Mouse (Mus musculus) megakaryocyte, embryonic 14.5 days (primary cell): Measurements from ENCODE around the gene Gm3604. TPM values are rescaled to one million over a fixed set of nuclear protein-coding genes. Genes with fewer than 3 reads are reported as not detected.
"Not testable (repeated sequence)": the region's sequence is repeated elsewhere in the genome, so short reads cannot be mapped to it uniquely, and the experiment has no call there.

Experiments
- H3K27me3 ChIP-seq: replicated peaks from 2 replicates; pipeline ENCODE3; 2012; ENCODE audit warnings: inconsistent platforms
- H3K36me3 ChIP-seq: replicated peaks from 2 replicates; pipeline ENCODE3; 2012; ENCODE audit warnings: low read length, inconsistent platforms, mixed read lengths
- H3K4me1 ChIP-seq: 2 replicates; pipeline ENCODE4 v1.6.1; 2012; ENCODE audit warnings: inconsistent platforms
- H3K4me3 ChIP-seq: replicated peaks from 2 replicates; pipeline ENCODE3; 2012; ENCODE audit warnings: moderate library complexity, mild to moderate bottlenecking, inconsistent platforms
- H3K9me3 ChIP-seq: 2 replicates; pipeline ENCODE4 v1.6.1; 2012; ENCODE audit warnings: inconsistent platforms
- FLI1 ChIP-seq: IDR thresholded peaks from 2 replicates; pipeline ENCODE4 v1.6.1; 2012; ENCODE audit warnings: low read length, inconsistent platforms, mixed read lengths
- GATA1 ChIP-seq: IDR thresholded peaks from 3 replicates; pipeline ENCODE4 v1.6.1; 2012; ENCODE audit warnings: mixed read lengths, low read length, inconsistent platforms, borderline replicate concordance
- polyA plus RNA-seq: library from polyadenylated mRNA; stranded (reverse); fragments of >175 nt; gene quantifications from 2 replicates; pipeline ENCODE4 v1.2.3, GENCODE M21; 2012; ENCODE audit warnings: low replicate concordance; ENCODE audit not compliant: insufficient read depth

Gm3604 gene
- not detected in 2 replicates for polyA plus RNA-seq

DNA sequence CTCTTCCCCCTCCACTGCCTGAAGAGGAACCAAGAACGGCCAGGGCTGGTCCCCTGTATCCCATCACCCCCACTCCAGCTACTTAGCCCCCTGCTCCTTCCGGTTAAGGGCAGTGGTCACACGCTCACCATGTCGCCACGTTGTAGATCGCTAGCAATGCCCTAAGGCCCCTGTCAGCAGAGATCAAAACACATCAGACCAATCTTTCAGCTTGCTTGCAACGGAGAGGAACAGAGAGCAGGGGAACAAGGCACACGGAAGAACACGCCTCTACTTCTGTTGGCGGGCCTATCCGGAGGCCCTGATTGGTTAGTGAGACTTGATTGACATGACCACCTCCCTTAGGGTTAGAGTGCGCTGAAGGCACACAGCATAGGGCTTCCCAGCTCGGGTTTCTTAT is at the start of gene Gm3604:
Gene Gm3604 (minus strand): TSS at position 226 of the 400 bp plus-strand sequence.
- H3K4me3 ChIP-seq = peak within 1 kb of the TSS; percentile 87
- H3K36me3 ChIP-seq, H3K4me1 ChIP-seq, H3K27me3 ChIP-seq, H3K9me3 ChIP-seq: not testable (repeated sequence)

DNA sequence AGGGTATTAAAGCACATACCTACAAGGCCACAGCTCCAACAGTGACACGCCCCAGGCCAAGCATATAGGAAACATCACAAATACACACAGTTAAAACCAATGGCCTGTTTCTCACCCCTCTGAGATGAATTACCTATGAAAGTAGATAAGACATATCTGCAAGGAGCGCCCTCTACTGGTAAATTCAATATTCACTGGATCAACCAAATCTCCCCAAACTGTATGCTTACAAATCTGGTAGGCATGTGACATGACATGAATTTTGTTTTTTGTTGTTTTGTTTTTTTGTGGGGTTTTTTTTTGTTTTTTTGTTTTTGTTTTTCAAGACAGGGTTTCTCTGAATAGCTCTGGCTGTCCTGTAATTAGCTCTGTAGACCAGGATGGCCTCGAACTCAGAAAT is 16.2 kb upstream of the Gm3604 start:
- H3K9me3 ChIP-seq, H3K36me3 ChIP-seq, H3K4me1 ChIP-seq, H3K27me3 ChIP-seq, H3K4me3 ChIP-seq: not testable (repeated sequence)

DNA sequence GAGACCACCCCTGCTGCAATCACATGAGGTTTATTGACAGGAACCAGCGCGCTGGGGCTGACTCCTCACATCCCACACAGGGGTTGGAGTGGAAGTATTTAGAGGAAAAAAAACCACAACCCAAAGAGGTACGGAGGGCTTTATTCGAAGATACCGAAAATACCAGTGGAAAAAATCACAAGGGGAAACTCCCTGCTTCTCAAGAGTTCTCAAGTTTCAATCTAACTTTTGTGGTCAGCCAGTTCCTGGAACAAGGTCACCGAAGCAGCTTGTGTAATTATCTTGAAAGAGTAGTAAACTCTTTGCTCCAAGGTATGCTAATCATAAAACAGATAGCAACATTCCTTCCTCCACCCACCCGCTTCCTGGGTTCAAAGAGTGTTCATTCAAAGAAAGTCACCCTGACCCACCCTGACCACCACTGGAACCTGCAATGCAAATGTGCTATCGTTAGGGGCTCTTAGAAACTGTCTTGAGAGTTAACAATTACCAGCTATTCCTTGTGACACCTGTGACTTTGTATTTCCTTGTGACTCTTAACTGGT is 7.2 kb upstream of the Gm3604 start:
- not testable (repeated sequence) for H3K4me3 ChIP-seq, H3K36me3 ChIP-seq, H3K27me3 ChIP-seq, H3K4me1 ChIP-seq
- peaks cover 15% of the 10 kb centered on the region for H3K9me3 ChIP-seq

DNA sequence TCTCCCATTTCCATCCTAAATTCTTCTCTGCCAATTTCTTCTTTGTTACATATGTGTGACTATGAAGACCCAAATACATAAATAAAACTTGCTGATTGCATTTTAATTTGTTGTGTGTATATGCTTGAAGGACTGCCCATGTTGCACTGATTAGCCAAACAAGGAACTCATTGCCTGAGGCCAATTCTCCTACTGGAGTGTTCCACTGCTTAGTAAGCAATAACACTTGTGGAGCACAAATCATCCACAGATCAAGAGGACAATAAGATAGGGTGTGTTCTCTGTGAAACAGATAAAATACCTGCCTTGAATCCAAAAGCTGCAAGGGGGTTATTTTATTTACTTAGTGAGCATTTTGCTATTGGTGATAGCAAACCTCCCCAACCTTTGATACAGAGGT is 51.2 kb downstream of the Gm3604 start:
- H3K27me3 ChIP-seq = no peaks in the 10 kb centered on the region
- H3K4me1 ChIP-seq = no peaks in the 10 kb centered on the region
- TF ChIP-seq GATA1 (no peak), FLI1 (no peak)
- H3K4me3 ChIP-seq = no peak overlapping the region
- H3K9me3 ChIP-seq = peaks cover 19% of the 10 kb centered on the region
- no peaks in the 10 kb centered on the region for H3K36me3 ChIP-seq

DNA sequence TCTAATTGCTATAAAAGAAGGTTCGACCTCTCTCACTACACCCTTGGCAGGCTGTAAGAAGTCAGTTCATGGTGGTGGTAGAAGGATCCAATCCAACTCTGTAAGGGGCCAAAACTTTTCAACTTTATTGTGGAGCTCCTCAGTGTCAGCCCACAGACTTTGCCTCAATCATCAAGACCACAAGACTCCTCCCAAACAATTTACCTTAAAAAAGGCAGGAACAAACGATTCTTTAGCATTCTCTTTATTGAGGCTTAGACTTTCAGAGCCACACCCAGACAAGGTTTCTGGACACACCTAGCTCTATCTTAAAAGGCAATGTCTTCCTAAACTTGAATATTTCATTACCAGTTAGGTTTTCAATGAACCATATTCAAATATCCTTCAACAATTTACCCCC is 51.6 kb downstream of the Gm3604 start:
- TF ChIP-seq GATA1 (no peak), FLI1 (no peak)
- peaks cover 19% of the 10 kb centered on the region for H3K9me3 ChIP-seq
- no peaks in the 10 kb centered on the region for H3K27me3 ChIP-seq
- no peak overlapping the region for H3K4me3 ChIP-seq
- H3K4me1 ChIP-seq = no peaks in the 10 kb centered on the region
- no peaks in the 10 kb centered on the region for H3K36me3 ChIP-seq

Other genes with a start within 250 kb of the Gm3604 start
- gene Gm49359, start 83.7 kb upstream of the Gm3604 start, polyA plus RNA-seq = not detected in 2 replicates
- not detected in 2 replicates for gene Zfp935, start 175.3 kb upstream of the Gm3604 start, polyA plus RNA-seq
- not detected in 2 replicates for gene Zfp934, start 188.0 kb upstream of the Gm3604 start, polyA plus RNA-seq
- gene 6720489N17Rik, start 241.0 kb upstream of the Gm3604 start, polyA plus RNA-seq = not detected in 2 replicates